10 mouse cellular contexts compared by ENCODE assay signal in genomic region chr6:28396853-28397457, GRCm38 (mm10). TPM values are rescaled to one million over a fixed set of nuclear protein-coding genes. Genes with fewer than 3 reads are reported as not detected.
DNase-seq lines count a peak whose midpoint lies in the region; ATAC-seq and TF ChIP-seq lines count a peak whose summit lies in the region.
"Had no signal": no experiment of that assay in that cellular context is flagged by ENCODE, and none has a peak within 500 bp of the region (broad histone marks: within the 10 kb centered on the region; RNA-seq: fewer than 3 reads in every experiment).

No protein-coding gene starts in this region.

- WGBS in cerebellum, adult 2 months: 10% methylated on average over 19 of the region's 19 CpGs
- WGBS in hindbrain, embryonic 14.5 days: 2% methylated on average over 19 of the region's 19 CpGs
- 0% methylated on average over 19 of the region's 19 CpGs for WGBS in midbrain, embryonic 11.5 days

- no peaks in the 10 kb centered on the region; the same call in 1 of the 2 replicates for H3K27me3 ChIP-seq in cerebellum, adult 2 months (ENCODE audit: control insufficient read depth, insufficient read depth, low read length)
- no peaks in the 10 kb centered on the region; the same call in 1 of the 2 replicates for H3K27me3 ChIP-seq in hindbrain, embryonic 14.5 days (ENCODE audit: control insufficient read depth, insufficient read depth, low read length)
- 0 out of 2 replicates have a peak, but pooled peaks cover 2% of the 10 kb centered on the region for H3K27me3 ChIP-seq in midbrain, embryonic 11.5 days (ENCODE audit: control insufficient read depth, insufficient read depth, low read length)

- H3K9ac ChIP-seq in hindbrain, embryonic 14.5 days: peak overlapping the region; percentile 47
- peak overlapping the region; percentile 80 for H3K9ac ChIP-seq in midbrain, embryonic 11.5 days (ENCODE audit: low read length)

- no peak for TF ChIP-seq POLR2A in cerebellum, adult 2 months (IDR thresholded peaks at IDR 0.05; ENCODE audit: borderline replicate concordance, insufficient read depth, low read length)

- intact Hi-C loops in left cerebral cortex, postnatal 14 days (cut with DNase I): no loop called here

- H3K4me1 ChIP-seq in cerebellum, adult 2 months (ENCODE audit: control insufficient read depth, insufficient read depth, low read length): no peaks in the 10 kb centered on the region
- no peaks in the 10 kb centered on the region for H3K4me1 ChIP-seq in hindbrain, embryonic 14.5 days (replicated peaks; ENCODE audit: control insufficient read depth, insufficient read depth, low read length)
- H3K4me1 ChIP-seq in midbrain, embryonic 11.5 days (ENCODE audit: control insufficient read depth, insufficient read depth, low read length): peaks cover 2% of the 10 kb centered on the region; the same call in 1 of the 2 replicates

- peak overlapping the region; percentile 71 for H3K4me2 ChIP-seq in hindbrain, embryonic 14.5 days (replicated peaks)
- peak overlapping the region; percentile 69 for H3K4me2 ChIP-seq in midbrain, embryonic 11.5 days

- peak; percentile 21 to 27 for DNase-seq in cerebellum, adult 2 months
- no peak for DNase-seq in cerebellum, adult 11-12 months
- peak; percentile 23 for DNase-seq in right cerebral cortex, postnatal 25 days
- DNase-seq in right cerebral cortex, adult 18-20 months: no peak
- DNase-seq in hindbrain, embryonic 14.5 days (ENCODE audit: low spot score): peak; percentile 64
- peak; percentile 97 for DNase-seq in midbrain, embryonic 11.5 days (ENCODE audit: low spot score, missing footprints)
- DNase-seq in spleen, postnatal 4 days (ENCODE audit: low spot score in 2 of 2): no peak
- DNase-seq in left cerebral cortex, postnatal 14 days (ENCODE audit: low spot score in 2 of 2): no peak

- ATAC-seq in hindbrain, embryonic 14.5 days (ENCODE audit: low FRiP score): no peak
- peak; percentile 52 for ATAC-seq in midbrain, embryonic 11.5 days (ENCODE audit: low FRiP score)

- H3K36me3 ChIP-seq in hindbrain, embryonic 14.5 days (replicated peaks; ENCODE audit: control insufficient read depth, insufficient read depth): no peaks in the 10 kb centered on the region
- no peaks in the 10 kb centered on the region for H3K36me3 ChIP-seq in midbrain, embryonic 11.5 days (ENCODE audit: control insufficient read depth, insufficient read depth, low read length)

- H3K27ac ChIP-seq in cerebellum, adult 2 months (ENCODE audit: insufficient read depth, low read length): no peak overlapping the region
- H3K27ac ChIP-seq in hindbrain, embryonic 14.5 days: no peak overlapping the region
- peak overlapping the region; percentile 87 for H3K27ac ChIP-seq in midbrain, embryonic 11.5 days (ENCODE audit: low read depth, low read length)

- TF ChIP-seq CTCF in cerebellum, adult 2 months (IDR thresholded peaks at IDR 0.05; ENCODE audit: borderline replicate concordance, insufficient read depth, low read depth, low read length): no peak

- H3K4me3 ChIP-seq in cerebellum, adult 2 months (replicated peaks; ENCODE audit: insufficient read depth, low read depth, low read length): peak overlapping the region; percentile 64
- H3K4me3 ChIP-seq in hindbrain, embryonic 14.5 days (replicated peaks; ENCODE audit: low read length): peak overlapping the region; percentile 38
- peak overlapping the region; percentile 50 for H3K4me3 ChIP-seq in midbrain, embryonic 11.5 days (ENCODE audit: low read depth, low read length)
- H3K4me3 ChIP-seq: erythroblast, embryonic 14.5 days had no signal

- no peaks in the 10 kb centered on the region for H3K9me3 ChIP-seq in hindbrain, embryonic 14.5 days (ENCODE audit: control insufficient read depth, low read length)
- peaks cover 4% of the 10 kb centered on the region for H3K9me3 ChIP-seq in midbrain, embryonic 11.5 days (ENCODE audit: control insufficient read depth, low read length)

RNA-seq across cellular contexts. Expression of gene Zfp800, which starts 0.8 kb away (rescaled TPM):
- 7.7 and 10.6 TPM in 2 replicates for polyA plus RNA-seq in cerebellum, adult 2 months (2012; rRNA removed)
- polyA plus RNA-seq in hindbrain, embryonic 14.5 days (2014; fragmentation: Nextera tagmentation; extraction: Ambion mirVana): 22.4 and 23.0 TPM in 2 replicates
- 33.0 and 33.5 TPM in 2 replicates for polyA plus RNA-seq in midbrain, embryonic 11.5 days (2014; fragmentation: Nextera tagmentation; extraction: Ambion mirVana)
- total RNA-seq in left cerebral cortex, postnatal 14 days (2021): 10 to 100 TPM; 15.5 to 17.3 TPM

RNA-seq across cellular contexts. Expression of gene Arf5, which starts 26.4 kb away (rescaled TPM):
- 344 and 372 TPM in 2 replicates for polyA plus RNA-seq in cerebellum, adult 2 months (2012; rRNA removed)
- 417 and 419 TPM in 2 replicates for polyA plus RNA-seq in hindbrain, embryonic 14.5 days (2014; fragmentation: Nextera tagmentation; extraction: Ambion mirVana)
- 307 and 332 TPM in 2 replicates for polyA plus RNA-seq in midbrain, embryonic 11.5 days (2014; fragmentation: Nextera tagmentation; extraction: Ambion mirVana)
- total RNA-seq in left cerebral cortex, postnatal 14 days (2021): 100 to 1,000 TPM; 389 to 405 TPM

RNA-seq across cellular contexts. Expression of gene Fscn3, which starts 30.6 kb away (rescaled TPM):
- 0.08 and 0.11 TPM in 2 replicates for polyA plus RNA-seq in cerebellum, adult 2 months (2012; rRNA removed)
- not detected in 2 replicates for polyA plus RNA-seq in hindbrain, embryonic 14.5 days (2014; fragmentation: Nextera tagmentation; extraction: Ambion mirVana)
- not detected in 2 replicates for polyA plus RNA-seq in midbrain, embryonic 11.5 days (2014; fragmentation: Nextera tagmentation; extraction: Ambion mirVana)
- not detected for total RNA-seq in left cerebral cortex, postnatal 14 days (2021)
- polyA plus RNA-seq: erythroblast, embryonic 14.5 days had no signal

RNA-seq across cellular contexts. Expression of gene Gcc1, which starts 31.2 kb away (rescaled TPM):
- polyA plus RNA-seq in cerebellum, adult 2 months (2012; rRNA removed): 12.4 and 13.0 TPM in 2 replicates
- polyA plus RNA-seq in hindbrain, embryonic 14.5 days (2014; fragmentation: Nextera tagmentation; extraction: Ambion mirVana): 8.6 and 10.2 TPM in 2 replicates
- polyA plus RNA-seq in midbrain, embryonic 11.5 days (2014; fragmentation: Nextera tagmentation; extraction: Ambion mirVana): 8.2 and 8.9 TPM in 2 replicates
- 10 to 100 TPM; 13.3 to 16.1 TPM for total RNA-seq in left cerebral cortex, postnatal 14 days (2021)

RNA-seq across cellular contexts. Expression of gene Pax4, which starts 52.2 kb away (rescaled TPM):
- not detected in 2 replicates for polyA plus RNA-seq in cerebellum, adult 2 months (2012; rRNA removed)
- not detected in 2 replicates for polyA plus RNA-seq in hindbrain, embryonic 14.5 days (2014; fragmentation: Nextera tagmentation; extraction: Ambion mirVana)
- polyA plus RNA-seq in midbrain, embryonic 11.5 days (2014; fragmentation: Nextera tagmentation; extraction: Ambion mirVana): not detected in 2 replicates
- not detected for total RNA-seq in left cerebral cortex, postnatal 14 days (2021)
- polyA plus RNA-seq: erythroblast, embryonic 14.5 days; testis, adult 2 months had no signal

Comparison
In these comparisons a context has a peak if more than half of its experiments do, and no peak if none do; other contexts are left out.
1. DNase-seq: peak in cerebellum, adult 2 months (2 of 2), right cerebral cortex, postnatal 25 days (single experiment), hindbrain, embryonic 14.5 days (single experiment) and midbrain, embryonic 11.5 days (single experiment); none in cerebellum, adult 11-12 months (single experiment), right cerebral cortex, adult 18-20 months (single experiment), spleen, postnatal 4 days (0 of 2) and left cerebral cortex, postnatal 14 days (0 of 2).
2. Peak in every context shown above with its lines, with median percentiles within 50 percentile points of each other: H3K4me3 ChIP-seq.